Mouse (Mus musculus) kidney, postnatal 0 days (tissue): Measurements from ENCODE around the gene Satb1. TPM values are rescaled to one million over a fixed set of nuclear protein-coding genes. Genes with fewer than 3 reads are reported as not detected.

Experiments used
- ATAC-seq: fragments of 200-750 bp; cut with Nextera tagmentation; replicated peaks from 2 replicates; pipeline ENCODE4 v1.8.0; 2017; ENCODE audit warnings: low read depth, moderate number of reproducible peaks, moderate TSS enrichment, moderate library complexity; ENCODE audit not compliant: low FRiP score
- DNase-seq: peaks from one replicate; pipeline ENCODE4 v3.0.0-alpha.2; 2016; ENCODE audit warnings: low spot score
- H3K27ac ChIP-seq: fragments of 300-500 bp; sonication (generic); 2 replicates; pipeline ENCODE4 v1.5.1; 2014; ENCODE audit warnings: mild to moderate bottlenecking
- H3K27me3 ChIP-seq: fragments of 300-500 bp; sonication (generic); 2 replicates; pipeline ENCODE4 v1.6.1; 2014; ENCODE audit warnings: low read length, mixed read lengths; ENCODE audit not compliant: insufficient read depth
- H3K36me3 ChIP-seq: fragments of 300-500 bp; sonication (generic); 2 replicates; pipeline ENCODE4 v1.6.1; 2014; ENCODE audit warnings: low read length, mixed read lengths; ENCODE audit not compliant: insufficient read depth
- H3K4me1 ChIP-seq: fragments of 300-500 bp; sonication (generic); replicated peaks from 2 replicates; pipeline ENCODE4 v1.6.1; 2014; ENCODE audit warnings: antibody characterized with exemption, low read length, mixed read lengths; ENCODE audit not compliant: insufficient read depth
- H3K4me2 ChIP-seq: fragments of 300-500 bp; sonication (generic); 2 replicates; pipeline ENCODE4 v1.6.1; 2014; ENCODE audit warnings: mild to moderate bottlenecking, low read length, moderate library complexity, mixed read lengths
- H3K4me3 ChIP-seq: fragments of 300-500 bp; sonication (generic); replicated peaks from 2 replicates; pipeline ENCODE4 v1.5.1; 2014; ENCODE audit warnings: low read depth, low read length
- H3K9ac ChIP-seq: fragments of 300-500 bp; sonication (generic); 2 replicates; pipeline ENCODE4 v1.6.1; 2014; ENCODE audit warnings: low read depth, low read length
- H3K9me3 ChIP-seq: fragments of 300-500 bp; sonication (generic); replicated peaks from 2 replicates; pipeline ENCODE4 v1.6.1; 2016; ENCODE audit warnings: low read length, inconsistent platforms, mixed read lengths
- CTCF ChIP-seq: IDR thresholded peaks from 2 replicates; pipeline ENCODE4 v1.5.1; 2016; ENCODE audit warnings: antibody characterized with exemption, low read depth, mild to moderate bottlenecking, moderate library complexity
- WGBS: fragments of 180-500 bp; shearing (Covaris S2); extraction: QIAGEN DNeasy Blood & Tissue Kit; methylation state at CpG from one replicate; pipeline ENCODE4 v1.1.7; 2014; 5-methylcytosine and 5-hydroxymethylcytosine counted together
- polyA plus RNA-seq: library from polyadenylated mRNA; unstranded; fragments of >200 nt; fragmentation: Nextera tagmentation; extraction: Ambion mirVana; gene quantifications from 2 replicates; pipeline ENCODE4 v1.2.1, GENCODE M21; 2015

Satb1 gene
- polyA plus RNA-seq, 1 experiment from 2014 or later = 5.5 TPM

DNA sequence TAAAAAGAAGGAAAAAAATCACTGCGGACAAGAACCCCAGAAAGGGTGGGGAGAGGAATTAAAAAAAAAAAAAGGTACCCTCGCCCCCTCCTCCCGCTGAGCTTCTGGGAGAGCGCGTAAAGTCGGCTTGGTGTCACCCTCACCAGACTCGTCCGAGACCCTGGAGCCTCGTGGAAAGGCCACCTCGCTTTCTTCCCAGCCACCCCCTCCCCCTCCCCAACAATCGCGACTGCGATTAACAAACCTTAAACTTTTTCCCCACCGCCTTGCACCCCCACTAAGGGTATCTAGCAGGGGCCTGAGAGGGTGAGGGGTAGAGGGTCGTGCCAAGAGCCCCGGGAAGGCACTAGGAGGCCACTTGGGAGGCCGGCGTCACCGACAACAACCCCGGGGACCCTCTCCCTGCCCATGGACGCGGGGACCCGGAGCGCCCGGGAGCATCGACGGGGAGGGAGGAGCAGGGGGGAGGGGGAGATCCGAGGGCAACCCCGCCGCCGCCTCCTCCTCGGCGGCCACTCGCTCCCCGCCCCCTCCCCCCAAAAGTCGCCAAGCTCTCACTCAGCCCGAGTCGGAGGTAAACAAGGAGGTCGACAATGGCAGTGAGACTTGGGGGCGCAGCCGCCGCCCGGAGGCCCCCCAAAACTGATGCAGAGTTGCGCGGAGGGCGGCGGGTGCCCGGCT lies 20.7 kb downstream of the Satb1 start:
- ATAC-seq = peak; percentile 57
- under 1% methylated on average over 27 of the region's 48 CpGs for WGBS
- Histone ChIP-seq H3K9me3 (no peaks in the 10 kb centered on the region), H3K36me3 (no peaks in the 10 kb centered on the region), H3K27me3 (no peaks in the 10 kb centered on the region), H3K4me2 (peak overlapping the region; percentile 97), H3K4me3 (peak overlapping the region; percentile 85), H3K4me1 (no peaks in the 10 kb centered on the region), H3K27ac (peak overlapping the region; percentile 50), H3K9ac (peak overlapping the region; percentile 74)
- DNase-seq = peak; percentile 21
- TF ChIP-seq CTCF = no peak

DNA sequence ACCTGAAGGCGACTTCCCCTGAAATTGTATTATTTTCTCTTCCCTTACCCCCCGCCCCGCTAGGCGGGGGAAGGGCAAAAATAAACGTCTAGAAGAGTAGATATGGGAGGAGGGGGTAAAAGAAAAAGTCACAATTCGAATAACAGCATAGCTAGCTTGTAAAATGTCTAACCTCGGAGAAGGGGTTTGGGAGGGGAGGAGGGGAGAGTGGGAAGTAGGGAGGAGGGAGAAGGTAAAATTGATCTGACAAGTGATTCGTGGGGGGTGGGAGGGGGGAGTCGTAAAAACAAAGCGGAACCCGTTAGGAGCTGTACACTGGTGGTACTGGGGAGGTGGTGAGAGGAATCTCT lies 21.2 kb downstream of the Satb1 start:
- H3K9me3 ChIP-seq = no peaks in the 10 kb centered on the region
- H3K27ac ChIP-seq = no peak overlapping the region
- H3K4me1 ChIP-seq = no peaks in the 10 kb centered on the region
- TF ChIP-seq CTCF = no peak
- H3K4me2 ChIP-seq = peak overlapping the region; percentile 97
- peak overlapping the region; percentile 85 for H3K4me3 ChIP-seq
- peak overlapping the region; percentile 74; the same call in 1 of the 2 replicates for H3K9ac ChIP-seq
- DNase-seq (peak; percentile 21), ATAC-seq (no peak)
- no peaks in the 10 kb centered on the region for H3K27me3 ChIP-seq
- under 1% methylated on average over 11 of the region's 11 CpGs for WGBS
- H3K36me3 ChIP-seq = no peaks in the 10 kb centered on the region

DNA sequence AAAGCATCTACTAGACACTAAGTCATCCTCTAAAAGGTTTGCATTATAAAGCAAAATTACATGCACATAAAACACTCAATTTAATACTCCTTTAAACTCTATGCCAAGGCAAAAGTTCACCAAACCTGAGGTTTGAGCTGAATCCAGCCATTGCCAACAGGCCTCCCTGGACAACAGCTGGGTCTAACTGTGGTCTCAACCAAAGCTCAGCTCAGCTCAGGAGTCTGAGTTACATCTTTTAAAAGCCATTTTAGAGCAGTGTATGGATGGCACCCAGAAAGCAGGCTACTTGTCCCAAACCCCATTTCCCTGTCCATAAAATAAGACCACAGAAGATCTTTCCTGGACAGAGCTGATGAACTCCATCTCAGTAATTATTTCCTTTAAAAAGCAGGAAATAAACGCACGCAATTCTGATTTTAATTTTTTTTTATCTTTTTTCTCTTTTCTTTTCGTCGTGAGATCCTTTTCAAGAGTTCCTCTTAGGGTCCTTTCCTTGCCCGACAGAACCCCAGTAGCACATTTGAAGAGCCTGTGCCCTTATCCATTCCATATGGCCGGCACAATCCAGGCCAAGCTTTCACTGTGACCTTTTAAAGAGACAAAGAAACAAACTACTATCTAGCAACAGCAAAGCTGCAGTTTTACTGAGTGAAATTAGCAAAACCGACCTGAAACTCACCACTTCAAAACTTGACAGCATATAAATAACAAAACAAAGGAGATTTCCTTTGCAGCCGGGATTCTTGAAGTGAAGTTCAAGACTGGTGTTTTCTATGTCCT lies 21.8 kb downstream of the Satb1 start:
- no peak overlapping the region for H3K27ac ChIP-seq
- no peaks in the 10 kb centered on the region for H3K4me1 ChIP-seq
- H3K27me3 ChIP-seq = no peaks in the 10 kb centered on the region
- 8% methylated on average over 8 of the region's 8 CpGs for WGBS
- peak overlapping the region; percentile 97 for H3K4me2 ChIP-seq
- ATAC-seq (no peak), DNase-seq (peak; percentile 78)
- H3K36me3 ChIP-seq = no peaks in the 10 kb centered on the region
- H3K9me3 ChIP-seq = no peaks in the 10 kb centered on the region
- no peak overlapping the region for H3K9ac ChIP-seq
- H3K4me3 ChIP-seq = peak overlapping the region; percentile 85
- no peak for TF ChIP-seq CTCF

DNA sequence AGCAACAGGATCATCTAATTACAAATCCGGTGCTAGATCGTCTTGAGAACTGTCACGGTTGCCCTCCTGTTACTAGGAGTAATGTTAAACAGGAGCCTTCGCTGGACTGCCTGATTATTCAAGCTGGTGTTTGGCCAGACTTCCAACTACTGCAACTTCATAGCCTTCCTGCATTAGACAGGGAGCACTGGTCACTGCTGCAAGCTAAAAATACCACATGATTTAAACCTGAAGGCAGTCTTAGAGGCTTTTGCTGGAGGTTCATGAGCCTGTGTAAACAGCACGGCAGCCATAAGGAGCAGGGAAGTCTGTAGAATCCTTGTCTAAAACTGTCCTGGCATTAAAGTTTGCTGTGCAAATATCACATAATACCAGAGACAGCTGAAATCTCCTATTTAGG lies 25.7 kb downstream of the Satb1 start:
- DNase-seq (no peak), ATAC-seq (no peak)
- Histone ChIP-seq H3K27ac (no peak overlapping the region), H3K4me2 (no peak overlapping the region), H3K36me3 (no peaks in the 10 kb centered on the region), H3K9ac (no peak overlapping the region), H3K4me1 (no peaks in the 10 kb centered on the region), H3K4me3 (no peak overlapping the region), H3K27me3 (no peaks in the 10 kb centered on the region), H3K9me3 (no peaks in the 10 kb centered on the region)
- 49% methylated on average over 5 of the region's 5 CpGs for WGBS
- no peak for TF ChIP-seq CTCF

DNA sequence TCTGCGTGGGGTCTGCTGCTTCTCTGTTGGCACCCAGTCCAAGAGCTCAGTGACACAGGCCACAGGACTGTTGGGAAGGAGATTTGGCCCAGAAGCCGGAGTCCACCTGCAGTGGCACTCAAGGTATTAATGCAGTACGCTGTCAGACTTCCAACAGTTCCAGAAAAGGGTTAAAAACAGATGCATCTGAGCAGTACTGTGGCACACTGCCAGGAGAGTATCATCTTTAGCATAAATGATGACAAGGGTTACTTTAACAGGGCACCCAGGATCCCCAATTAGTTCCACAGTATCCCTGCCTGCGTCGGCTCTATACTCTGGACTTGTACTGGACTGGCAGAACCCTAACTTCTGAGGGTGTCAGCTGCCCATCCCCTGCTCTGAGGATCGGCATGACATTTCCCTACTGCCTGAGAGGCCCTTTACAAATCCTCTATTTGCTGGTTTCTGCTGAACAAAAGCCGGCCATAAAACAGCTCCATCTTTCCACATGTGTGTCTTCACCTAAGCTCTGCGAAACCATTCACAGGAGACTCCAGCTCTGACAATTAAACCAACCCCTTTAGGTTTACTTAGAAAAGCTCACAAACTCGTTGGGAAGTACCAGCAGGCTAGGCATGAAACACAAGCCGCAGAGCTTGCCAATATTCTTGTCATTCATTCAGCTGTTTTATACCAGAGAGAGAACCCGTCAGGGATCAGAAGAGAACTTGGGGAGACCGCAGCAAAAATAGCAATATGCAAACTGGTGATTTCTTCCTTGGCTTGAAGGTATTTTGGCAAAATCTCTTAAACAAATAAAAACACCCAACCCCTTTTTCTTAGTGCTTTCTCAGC lies 26.7 kb downstream of the Satb1 start:
- DNase-seq (no peak), ATAC-seq (no peak)
- Histone ChIP-seq H3K27me3 (no peaks in the 10 kb centered on the region), H3K27ac (no peak overlapping the region), H3K4me3 (no peak overlapping the region), H3K9ac (no peak overlapping the region), H3K4me1 (no peaks in the 10 kb centered on the region), H3K4me2 (no peak overlapping the region), H3K9me3 (no peaks in the 10 kb centered on the region), H3K36me3 (no peaks in the 10 kb centered on the region)
- WGBS = 75% methylated on average over 12 of the region's 12 CpGs
- TF ChIP-seq CTCF = no peak

DNA sequence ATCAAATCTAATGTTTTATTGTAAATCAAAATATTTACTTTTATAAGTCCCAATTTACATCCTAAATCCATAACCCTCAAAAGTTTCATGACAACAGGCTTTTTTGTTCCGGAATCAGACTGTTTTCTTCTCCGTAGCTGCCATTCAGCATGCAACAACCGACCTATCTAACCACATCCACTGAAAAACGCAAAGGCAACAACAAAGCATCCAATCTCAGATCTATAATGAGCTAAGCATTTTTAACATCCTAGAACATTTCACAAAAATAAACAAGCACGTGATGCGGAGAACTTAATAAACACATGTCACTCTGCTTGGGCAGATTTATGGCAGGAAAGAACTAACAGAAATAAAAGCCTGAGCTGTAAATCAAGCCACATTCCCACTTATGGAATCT lies 32.9 kb downstream of the Satb1 start:
- Histone ChIP-seq H3K4me3 (no peak overlapping the region), H3K36me3 (no peaks in the 10 kb centered on the region), H3K4me2 (no peak overlapping the region), H3K4me1 (no peaks in the 10 kb centered on the region), H3K27ac (no peak overlapping the region), H3K27me3 (no peaks in the 10 kb centered on the region), H3K9ac (no peak overlapping the region), H3K9me3 (no peaks in the 10 kb centered on the region)
- no peak for TF ChIP-seq CTCF
- WGBS = 60% methylated on average over 6 of the region's 6 CpGs
- DNase-seq = no peak
- ATAC-seq = no peak
